In genomic region chr17:56693851-56694310, GRCm38 (mm10) we compare ENCODE assay signal across 8 mouse cellular contexts. TPM values are rescaled to one million over a fixed set of nuclear protein-coding genes. Genes with fewer than 3 reads are reported as not detected.
DNase-seq lines count a peak whose midpoint lies in the region; ATAC-seq and TF ChIP-seq lines count a peak whose summit lies in the region.

No protein-coding gene starts in this region.

- peak; percentile 43 for ATAC-seq in hindbrain, embryonic 13.5 days (ENCODE audit: low FRiP score)
- no peak; the same call in 1 of the 2 replicates for ATAC-seq in kidney, postnatal 0 days (replicated peaks; ENCODE audit: low FRiP score, low read depth)
- 0 out of 2 replicates have a peak, but pooled peaks have one; percentile 48 for ATAC-seq in lung, embryonic 15.5 days (ENCODE audit: borderline replicate concordance, extremely low read depth, low FRiP score, low TSS enrichment)
- no peak for ATAC-seq in stomach, embryonic 14.5 days (ENCODE audit: insufficient number of reproducible peaks, insufficient read depth, low FRiP score, low read depth)
- ATAC-seq in inflammation-experienced regulatory T-cells, adult 6 months: no peak

- no peak overlapping the region for H3K4me3 ChIP-seq in hindbrain, embryonic 13.5 days
- H3K4me3 ChIP-seq in hindbrain, embryonic 10.5 days: no peak overlapping the region
- H3K4me3 ChIP-seq in cerebellum, adult 2 months (replicated peaks; ENCODE audit: insufficient read depth, low read depth, low read length): no peak overlapping the region
- H3K4me3 ChIP-seq in heart, adult 2 months: no peak overlapping the region
- no peak overlapping the region for H3K4me3 ChIP-seq in kidney, postnatal 0 days (replicated peaks; ENCODE audit: low read depth, low read length)
- H3K4me3 ChIP-seq in lung, embryonic 15.5 days: no peak overlapping the region
- H3K4me3 ChIP-seq in stomach, embryonic 14.5 days (ENCODE audit: low read depth, low read length): no peak overlapping the region

- no peak for TF ChIP-seq POLR2A in cerebellum, adult 2 months (IDR thresholded peaks at IDR 0.05; ENCODE audit: borderline replicate concordance, insufficient read depth, low read length)
- TF ChIP-seq POLR2A in heart, adult 2 months (IDR thresholded peaks at IDR 0.05; ENCODE audit: insufficient read depth, low read depth, low read length): no peak

- H3K9me3 ChIP-seq in hindbrain, embryonic 13.5 days: no peaks in the 10 kb centered on the region
- no peaks in the 10 kb centered on the region for H3K9me3 ChIP-seq in hindbrain, embryonic 10.5 days
- H3K9me3 ChIP-seq in kidney, postnatal 0 days (replicated peaks; ENCODE audit: low read length): no peaks in the 10 kb centered on the region
- no peaks in the 10 kb centered on the region for H3K9me3 ChIP-seq in lung, embryonic 15.5 days
- H3K9me3 ChIP-seq in stomach, embryonic 14.5 days (ENCODE audit: control insufficient read depth, low read depth, low read length): no peaks in the 10 kb centered on the region

- no peak for DNase-seq in hindbrain, embryonic 10.5 days (ENCODE audit: low spot score)
- peak; percentile 88 to 89 for DNase-seq in cerebellum, adult 2 months
- peak; percentile 46 to 60 for DNase-seq in heart, adult 2 months
- DNase-seq in kidney, postnatal 0 days (ENCODE audit: low spot score): peak; percentile 37

- H3K4me2 ChIP-seq in hindbrain, embryonic 13.5 days: no peak overlapping the region
- no peak overlapping the region for H3K4me2 ChIP-seq in kidney, postnatal 0 days (ENCODE audit: low read length)
- no peak overlapping the region for H3K4me2 ChIP-seq in lung, embryonic 15.5 days
- no peak overlapping the region for H3K4me2 ChIP-seq in stomach, embryonic 14.5 days (replicated peaks; ENCODE audit: low read depth, low read length)

- H3K36me3 ChIP-seq in hindbrain, embryonic 13.5 days: peaks cover 84% of the 10 kb centered on the region
- peaks cover 100% of the 10 kb centered on the region for H3K36me3 ChIP-seq in hindbrain, embryonic 10.5 days
- H3K36me3 ChIP-seq in heart, adult 2 months (ENCODE audit: control insufficient read depth, insufficient read depth, low read length): no peaks in the 10 kb centered on the region
- peaks cover 48% of the 10 kb centered on the region for H3K36me3 ChIP-seq in kidney, postnatal 0 days (ENCODE audit: insufficient read depth, low read length)
- peaks cover 73% of the 10 kb centered on the region for H3K36me3 ChIP-seq in lung, embryonic 15.5 days
- peaks cover 63% of the 10 kb centered on the region for H3K36me3 ChIP-seq in stomach, embryonic 14.5 days (ENCODE audit: control insufficient read depth, insufficient read depth, low read length)

- peak overlapping the region; percentile 46; the same call in 1 of the 2 replicates for H3K27ac ChIP-seq in hindbrain, embryonic 13.5 days
- no peak overlapping the region for H3K27ac ChIP-seq in hindbrain, embryonic 10.5 days
- H3K27ac ChIP-seq in cerebellum, adult 2 months (ENCODE audit: insufficient read depth, low read length): peak overlapping the region; percentile 43; the same call in 1 of the 2 replicates
- H3K27ac ChIP-seq in heart, adult 2 months: no peak overlapping the region
- H3K27ac ChIP-seq in kidney, postnatal 0 days: no peak overlapping the region
- H3K27ac ChIP-seq in lung, embryonic 15.5 days: peak overlapping the region; percentile 24; the same call in 1 of the 2 replicates
- peak overlapping the region; percentile 21; the same call in 1 of the 2 replicates for H3K27ac ChIP-seq in stomach, embryonic 14.5 days (ENCODE audit: low read length)

- WGBS in hindbrain, embryonic 13.5 days: 50% methylated on average over 6 of the region's 6 CpGs
- whole genome bisulfite sequencing in hindbrain, embryonic 10.5 days: 94% methylated on average over 6 of the region's 6 CpGs
- WGBS in cerebellum, adult 2 months: 7% methylated on average over 6 of the region's 6 CpGs
- 40% methylated on average over 6 of the region's 6 CpGs for WGBS in heart, adult 2 months
- 42% methylated on average over 6 of the region's 6 CpGs for WGBS in kidney, postnatal 0 days
- WGBS in lung, embryonic 15.5 days: 43% methylated on average over 6 of the region's 6 CpGs
- WGBS in stomach, embryonic 14.5 days: 66% methylated on average over 6 of the region's 6 CpGs

- no peaks in the 10 kb centered on the region for H3K27me3 ChIP-seq in hindbrain, embryonic 13.5 days
- H3K27me3 ChIP-seq in hindbrain, embryonic 10.5 days (ENCODE audit: insufficient read depth, poor library complexity, severe bottlenecking): no peaks in the 10 kb centered on the region
- no peaks in the 10 kb centered on the region for H3K27me3 ChIP-seq in cerebellum, adult 2 months (ENCODE audit: control insufficient read depth, insufficient read depth, low read length)
- H3K27me3 ChIP-seq in heart, adult 2 months (ENCODE audit: control insufficient read depth, insufficient read depth, low read length): no peaks in the 10 kb centered on the region
- no peaks in the 10 kb centered on the region for H3K27me3 ChIP-seq in kidney, postnatal 0 days (ENCODE audit: insufficient read depth, low read length)
- no peaks in the 10 kb centered on the region for H3K27me3 ChIP-seq in lung, embryonic 15.5 days
- H3K27me3 ChIP-seq in stomach, embryonic 14.5 days (ENCODE audit: control insufficient read depth, insufficient read depth, low read length): no peaks in the 10 kb centered on the region

- H3K4me1 ChIP-seq in hindbrain, embryonic 13.5 days (replicated peaks): peaks cover 33% of the 10 kb centered on the region
- 0 out of 2 replicates have a peak, but pooled peaks cover 6% of the 10 kb centered on the region for H3K4me1 ChIP-seq in hindbrain, embryonic 10.5 days (replicated peaks)
- H3K4me1 ChIP-seq in cerebellum, adult 2 months (ENCODE audit: control insufficient read depth, insufficient read depth, low read length): peaks cover 24% of the 10 kb centered on the region
- H3K4me1 ChIP-seq in heart, adult 2 months (ENCODE audit: control insufficient read depth, insufficient read depth, low read length): peaks cover 3% of the 10 kb centered on the region
- H3K4me1 ChIP-seq in kidney, postnatal 0 days (replicated peaks; ENCODE audit: insufficient read depth, low read length): no peaks in the 10 kb centered on the region
- H3K4me1 ChIP-seq in lung, embryonic 15.5 days: peaks cover 5% of the 10 kb centered on the region
- H3K4me1 ChIP-seq in stomach, embryonic 14.5 days (ENCODE audit: control insufficient read depth, insufficient read depth, low read length): peaks cover 5% of the 10 kb centered on the region; the same call in 1 of the 2 replicates

- intact Hi-C loops in heart, adult 2 months (cut with DNase I): no loop called here

- TF ChIP-seq EP300 in heart, adult 2 months (IDR thresholded peaks at IDR 0.05; ENCODE audit: insufficient read depth, low read depth, low read length): no peak

- no peak overlapping the region; the same call in 1 of the 2 replicates for H3K9ac ChIP-seq in hindbrain, embryonic 13.5 days
- H3K9ac ChIP-seq in heart, adult 2 months (ENCODE audit: low read depth, low read length): no peak overlapping the region
- H3K9ac ChIP-seq in kidney, postnatal 0 days (ENCODE audit: low read depth, low read length): no peak overlapping the region
- no peak overlapping the region for H3K9ac ChIP-seq in lung, embryonic 15.5 days
- H3K9ac ChIP-seq in stomach, embryonic 14.5 days (replicated peaks; ENCODE audit: low read depth, low read length): no peak overlapping the region

- TF ChIP-seq CTCF in cerebellum, adult 2 months (IDR thresholded peaks at IDR 0.05; ENCODE audit: borderline replicate concordance, insufficient read depth, low read depth, low read length): no peak
- peak; percentile 51 for TF ChIP-seq CTCF in heart, adult 2 months (IDR thresholded peaks at IDR 0.05)
- TF ChIP-seq CTCF in kidney, postnatal 0 days (IDR thresholded peaks at IDR 0.05; ENCODE audit: low read depth): no peak

- peaks cover 2% of the 10 kb centered on the region; the same call in 1 of the 2 replicates for H3K79me2 ChIP-seq in heart, adult 2 months (replicated peaks; ENCODE audit: control insufficient read depth, insufficient read depth, low read length)

RNA-seq across cellular contexts. Expression of gene Ranbp3, which starts 20.8 kb away (rescaled TPM):
- 99.1 and 102 TPM in 2 replicates for polyA plus RNA-seq in hindbrain, embryonic 13.5 days (2015; fragmentation: Nextera tagmentation; extraction: Ambion mirVana)
- polyA plus RNA-seq in hindbrain, embryonic 10.5 days (2016; fragmentation: Nextera tagmentation; extraction: Ambion mirVana): 130 and 139 TPM in 2 replicates
- polyA plus RNA-seq in cerebellum, adult 2 months (2012; rRNA removed): 122 and 125 TPM in 2 replicates
- total RNA-seq in heart, adult 2 months (2021): 10 to 100 TPM; 37.6 to 37.7 TPM
- 40.6 and 44.5 TPM in 2 replicates for polyA plus RNA-seq in heart, adult 2 months (2012; rRNA removed)
- 57.4 and 58.8 TPM in 2 replicates for polyA plus RNA-seq in kidney, postnatal 0 days (2015; fragmentation: Nextera tagmentation; extraction: Ambion mirVana)
- 90.8 and 96.6 TPM in 2 replicates for polyA plus RNA-seq in lung, embryonic 15.5 days (2015; fragmentation: Nextera tagmentation; extraction: Ambion mirVana)
- 86.5 and 94.9 TPM in 2 replicates for polyA plus RNA-seq in stomach, embryonic 14.5 days (2014; fragmentation: Nextera tagmentation; extraction: Ambion mirVana)
- polyA plus RNA-seq in inflammation-experienced regulatory T-cells, adult 6 months (2017; shearing (Covaris generic)): 10 to 100 TPM; 54.4 to 59.4 (median 58.4) TPM

RNA-seq across cellular contexts. Expression of gene Ndufa11, which starts 23.7 kb away (rescaled TPM):
- polyA plus RNA-seq in hindbrain, embryonic 13.5 days (2015; fragmentation: Nextera tagmentation; extraction: Ambion mirVana): 507 and 515 TPM in 2 replicates
- 398 and 446 TPM in 2 replicates for polyA plus RNA-seq in hindbrain, embryonic 10.5 days (2016; fragmentation: Nextera tagmentation; extraction: Ambion mirVana)
- polyA plus RNA-seq in cerebellum, adult 2 months (2012; rRNA removed): 518 and 557 TPM in 2 replicates
- 100 to 1,000 TPM; 748 to 906 TPM for total RNA-seq in heart, adult 2 months (2021)
- polyA plus RNA-seq in heart, adult 2 months (2012; rRNA removed): 1,680 and 1,786 TPM in 2 replicates
- 683 and 742 TPM in 2 replicates for polyA plus RNA-seq in kidney, postnatal 0 days (2015; fragmentation: Nextera tagmentation; extraction: Ambion mirVana)
- polyA plus RNA-seq in lung, embryonic 15.5 days (2015; fragmentation: Nextera tagmentation; extraction: Ambion mirVana): 465 and 491 TPM in 2 replicates
- polyA plus RNA-seq in stomach, embryonic 14.5 days (2014; fragmentation: Nextera tagmentation; extraction: Ambion mirVana): 444 and 502 TPM in 2 replicates
- 100 to 1,000 TPM; 216 to 257 (median 247) TPM for polyA plus RNA-seq in inflammation-experienced regulatory T-cells, adult 6 months (2017; shearing (Covaris generic))

RNA-seq across cellular contexts. Expression of gene Vmac, which starts 23.9 kb away (rescaled TPM):
- 14.9 and 17.8 TPM in 2 replicates for polyA plus RNA-seq in hindbrain, embryonic 13.5 days (2015; fragmentation: Nextera tagmentation; extraction: Ambion mirVana)
- 12.7 and 18.6 TPM in 2 replicates for polyA plus RNA-seq in hindbrain, embryonic 10.5 days (2016; fragmentation: Nextera tagmentation; extraction: Ambion mirVana)
- polyA plus RNA-seq in cerebellum, adult 2 months (2012; rRNA removed): 17.0 and 18.2 TPM in 2 replicates
- total RNA-seq in heart, adult 2 months (2021): 1 to 10 TPM; 3.0 to 4.7 TPM
- 8.3 and 9.9 TPM in 2 replicates for polyA plus RNA-seq in heart, adult 2 months (2012; rRNA removed)
- 24.4 and 27.4 TPM in 2 replicates for polyA plus RNA-seq in kidney, postnatal 0 days (2015; fragmentation: Nextera tagmentation; extraction: Ambion mirVana)
- polyA plus RNA-seq in lung, embryonic 15.5 days (2015; fragmentation: Nextera tagmentation; extraction: Ambion mirVana): 13.6 and 16.2 TPM in 2 replicates
- polyA plus RNA-seq in stomach, embryonic 14.5 days (2014; fragmentation: Nextera tagmentation; extraction: Ambion mirVana): 31.3 and 31.7 TPM in 2 replicates
- polyA plus RNA-seq in inflammation-experienced regulatory T-cells, adult 6 months (2017; shearing (Covaris generic)): 1 to 10 TPM; 3.1 to 7.4 (median 3.8) TPM

Comparison
In these comparisons a context has a peak if more than half of its experiments do, and no peak if none do; other contexts are left out.
1. H3K27ac ChIP-seq: peak in hindbrain, embryonic 13.5 days (single experiment), cerebellum, adult 2 months (single experiment), lung, embryonic 15.5 days (single experiment) and stomach, embryonic 14.5 days (single experiment); none in hindbrain, embryonic 10.5 days (single experiment), heart, adult 2 months (single experiment) and kidney, postnatal 0 days (single experiment).
2. ATAC-seq: peak in hindbrain, embryonic 13.5 days (single experiment) and lung, embryonic 15.5 days (single experiment); none in kidney, postnatal 0 days (single experiment), stomach, embryonic 14.5 days (single experiment) and inflammation-experienced regulatory T-cells, adult 6 months (single experiment).